Mouse (Mus musculus) MEL (cell line): ENCODE results near the gene Bms1. TPM values are rescaled to one million over a fixed set of nuclear protein-coding genes. Genes with fewer than 3 reads are reported as not detected.
A peak's percentile ranks its signal among the peaks of the same experiment; 100 is the strongest.

Source experiments
- DNase-seq: peaks from one replicate; pipeline ENCODE4 v3.0.0; 2011; ENCODE audit warnings: low read depth, low spot score
- H3K27ac ChIP-seq: 2 replicates; pipeline ENCODE4 v1.5.1; 2012; ENCODE audit warnings: low read depth, mild to moderate bottlenecking, control low read depth, low read length, moderate library complexity; ENCODE audit not compliant: control insufficient read depth
- H3K27me3 ChIP-seq, 2 experiments: fragments of 150-350 bp in 1 of 2; sonication (generic) in 1 of 2; 2 replicates each; pipeline ENCODE4 v1.6.1; 2012; ENCODE audit warnings: low read length in 2 of 2, mild to moderate bottlenecking in 2 of 2, improper control_type of control experiment in 1 of 2, moderate library complexity in 1 of 2; ENCODE audit not compliant: insufficient read depth in 2 of 2, control insufficient read depth in 1 of 2
- H3K36me3 ChIP-seq, 2 experiments: 2 replicates each; pipeline ENCODE4 v1.6.1; 2012 to 2014; ENCODE audit warnings: low read length in 2 of 2, improper control_type of control experiment in 1 of 2, inconsistent platforms in 1 of 2, mild to moderate bottlenecking in 1 of 2; ENCODE audit not compliant: insufficient read depth in 2 of 2, control insufficient read depth in 1 of 2
- H3K4me1 ChIP-seq, 2 experiments: fragments of 150-350 bp in 1 of 2; sonication (generic) in 1 of 2; 2 replicates each; pipeline ENCODE4 v1.6.1; 2012; ENCODE audit warnings: low read length in 2 of 2, improper control_type of control experiment in 1 of 2, mild to moderate bottlenecking in 1 of 2; ENCODE audit not compliant: insufficient read depth in 2 of 2, control insufficient read depth in 1 of 2
- H3K4me3 ChIP-seq, 2 experiments: fragments of 150-350 bp in 1 of 2; sonication (generic) in 1 of 2; 2 replicates each; pipeline ENCODE4 v1.5.1; 2012; ENCODE audit warnings: low read depth in 2 of 2, low read length in 2 of 2, mild to moderate bottlenecking in 2 of 2, moderate library complexity in 2 of 2, control low read depth in 1 of 2, improper control_type of control experiment in 1 of 2; ENCODE audit not compliant: control insufficient read depth in 1 of 2, insufficient read depth in 1 of 2
- H3K79me2 ChIP-seq: 2 replicates; pipeline ENCODE4 v1.6.1; 2012; ENCODE audit warnings: mild to moderate bottlenecking, low read length, moderate library complexity; ENCODE audit not compliant: control insufficient read depth, poor library complexity, insufficient read depth
- H3K9ac ChIP-seq: 2 replicates; pipeline ENCODE4 v1.6.1; 2012; ENCODE audit warnings: low read depth, mild to moderate bottlenecking, control low read depth, low read length, moderate library complexity; ENCODE audit not compliant: control insufficient read depth, poor library complexity, severe bottlenecking
- H3K9me3 ChIP-seq: fragments of 150-350 bp; sonication (generic); replicated peaks from 2 replicates; pipeline ENCODE4 v1.6.1; 2012; ENCODE audit warnings: mild to moderate bottlenecking, low read length, improper control_type of control experiment, moderate library complexity; ENCODE audit not compliant: insufficient read depth
- BHLHE40 ChIP-seq: IDR thresholded peaks from 2 replicates; pipeline ENCODE4 v1.6.1; 2012; ENCODE audit warnings: low read depth, mild to moderate bottlenecking, inconsistent platforms, low read length, improper control_type of control experiment, borderline replicate concordance
- CHD2 ChIP-seq: IDR thresholded peaks from 2 replicates; pipeline ENCODE4 v1.6.1; 2011; ENCODE audit warnings: low read length, improper control_type of control experiment
- CTCF ChIP-seq, 3 experiments: IDR thresholded peaks in 2 of 3; conservative IDR thresholded peaks in 1 of 3; 2 replicates each; pipeline ENCODE4 v1.5.1; 2011 to 2012; ENCODE audit warnings: low read length in 3 of 3, low read depth in 2 of 3, mild to moderate bottlenecking in 2 of 3, improper control_type of control experiment in 1 of 3, inconsistent platforms in 1 of 3, mixed read lengths in 1 of 3, moderate library complexity in 1 of 3; ENCODE audit not compliant: control insufficient read depth in 1 of 3, insufficient read depth in 1 of 3, poor library complexity in 1 of 3, severe bottlenecking in 1 of 3
- E2F4 ChIP-seq: IDR thresholded peaks from 2 replicates; pipeline ENCODE4 v1.6.1; 2011; ENCODE audit warnings: low read depth, low read length, improper control_type of control experiment, borderline replicate concordance
- EP300 ChIP-seq, 2 experiments: IDR thresholded peaks; 2 replicates each; pipeline ENCODE4 v1.6.1; 2011; ENCODE audit warnings: improper control_type of control experiment in 2 of 2, low read length in 2 of 2, low read depth in 1 of 2, mild to moderate bottlenecking in 1 of 2
- ETS1 ChIP-seq: IDR thresholded peaks from 2 replicates; pipeline ENCODE4 v1.6.1; 2012; ENCODE audit warnings: low read depth, mild to moderate bottlenecking, inconsistent platforms, low read length, improper control_type of control experiment, moderate library complexity
- GABPA ChIP-seq: IDR thresholded peaks from 2 replicates; pipeline ENCODE4 v1.6.1; 2012; ENCODE audit warnings: low read depth, mild to moderate bottlenecking, inconsistent platforms, low read length, improper control_type of control experiment, moderate library complexity
- HCFC1 ChIP-seq: IDR thresholded peaks from 2 replicates; pipeline ENCODE4 v1.6.1; 2012; ENCODE audit warnings: low read depth, mild to moderate bottlenecking, inconsistent platforms, low read length, improper control_type of control experiment, moderate library complexity
- MAFK ChIP-seq: IDR thresholded peaks from 2 replicates; pipeline ENCODE4 v1.6.1; 2011; ENCODE audit warnings: low read depth, mild to moderate bottlenecking, low read length, improper control_type of control experiment, borderline replicate concordance
- MYC ChIP-seq: IDR thresholded peaks from 2 replicates; pipeline ENCODE4 v1.6.1; 2011; ENCODE audit warnings: low read depth, mild to moderate bottlenecking, low read length, improper control_type of control experiment, moderate library complexity
- POLR2A ChIP-seq, 2 experiments: IDR thresholded peaks; 2 replicates each; pipeline ENCODE4 v1.6.1; 2011 to 2012; ENCODE audit warnings: low read length in 2 of 2, mild to moderate bottlenecking in 2 of 2, control low read depth in 1 of 2, improper control_type of control experiment in 1 of 2, low read depth in 1 of 2, moderate library complexity in 1 of 2; ENCODE audit not compliant: control insufficient read depth in 1 of 2, insufficient read depth in 1 of 2, poor library complexity in 1 of 2
- POLR2AphosphoS2 ChIP-seq: IDR thresholded peaks from 2 replicates; pipeline ENCODE4 v1.6.1; 2011; ENCODE audit warnings: low read length, improper control_type of control experiment
- POLR2AphosphoS5 ChIP-seq: IDR thresholded peaks from 2 replicates; pipeline ENCODE4 v1.6.1; 2012; ENCODE audit warnings: low read depth, borderline replicate concordance, mild to moderate bottlenecking, inconsistent platforms, low read length, moderate library complexity, mixed read lengths
- RAD21 ChIP-seq: IDR thresholded peaks from 2 replicates; pipeline ENCODE4 v1.6.1; 2011; ENCODE audit warnings: mild to moderate bottlenecking, low read depth, low read length, improper control_type of control experiment
- RCOR1 ChIP-seq: IDR thresholded peaks from 2 replicates; pipeline ENCODE4 v1.6.1; 2012; ENCODE audit warnings: low read depth, mild to moderate bottlenecking, inconsistent platforms, low read length, improper control_type of control experiment
- SIN3A ChIP-seq: IDR thresholded peaks from 2 replicates; pipeline ENCODE4 v1.6.1; 2012; ENCODE audit warnings: low read length, improper control_type of control experiment, inconsistent platforms
- TAL1 ChIP-seq: IDR thresholded peaks from 2 replicates; pipeline ENCODE4 v1.6.1; 2012; ENCODE audit warnings: mild to moderate bottlenecking, inconsistent platforms, low read length, moderate library complexity, mixed read lengths
- UBTF ChIP-seq: IDR thresholded peaks from 2 replicates; pipeline ENCODE4 v1.6.1; 2012; ENCODE audit warnings: low read depth, mild to moderate bottlenecking, inconsistent platforms, low read length, improper control_type of control experiment, moderate library complexity, borderline replicate concordance; ENCODE audit not compliant: insufficient read depth
- USF1 ChIP-seq: IDR thresholded peaks from 2 replicates; pipeline ENCODE4 v1.6.1; 2014; ENCODE audit warnings: low read depth, mild to moderate bottlenecking, inconsistent platforms, low read length, improper control_type of control experiment, moderate library complexity
- USF2 ChIP-seq, 2 experiments: IDR thresholded peaks; 2 replicates each; pipeline ENCODE4 v1.6.1; 2011 to 2012; ENCODE audit warnings: improper control_type of control experiment in 2 of 2, low read length in 2 of 2, borderline replicate concordance in 1 of 2, inconsistent platforms in 1 of 2, low read depth in 1 of 2, mild to moderate bottlenecking in 1 of 2; ENCODE audit not compliant: insufficient read depth in 1 of 2
- ZC3H11A ChIP-seq: IDR thresholded peaks from 2 replicates; pipeline ENCODE4 v1.6.1; 2012; ENCODE audit warnings: low read depth, mild to moderate bottlenecking, inconsistent platforms, low read length, improper control_type of control experiment
- ZKSCAN1 ChIP-seq: IDR thresholded peaks from 2 replicates; pipeline ENCODE4 v1.6.1; 2012; ENCODE audit warnings: low read depth, mild to moderate bottlenecking, inconsistent platforms, low read length, improper control_type of control experiment, moderate library complexity
- polyA plus RNA-seq, 2 experiments: library from polyadenylated mRNA; stranded (reverse) in 1 of 2; unstranded in 1 of 2; fragments of >175 nt in 1 of 2; fragments of >200 nt in 1 of 2; gene quantifications; 2 replicates each; pipeline versions ENCODE4 v1.2.1 to v1.2.4; 2012; ENCODE audit warnings: low replicate concordance in 2 of 2, low read depth in 1 of 2; ENCODE audit not compliant: insufficient read length in 2 of 2, insufficient read depth in 1 of 2, missing spikeins in 1 of 2
- total RNA-seq: library from RNA; depleted of rRNA; stranded (reverse); fragments of 300-350 nt; gene quantifications from 2 replicates; pipeline ENCODE4 v1.2.3, GENCODE M21; 2012

Gene Bms1
- total and polyA plus RNA-seq, 3 experiments = 100 to 384 (median 109) TPM

GRCm38 (mm10) chr6:118419050-118419920 lies at the start of gene Bms1 (continued):
- TF ChIP-seq TAL1 = no peak
- peak; percentile 90 for TF ChIP-seq MYC
- TF ChIP-seq ZC3H11A = peak; percentile 46; the same call in 1 of the 2 replicates
- TF ChIP-seq UBTF = peak; percentile 67; the same call in 1 of the 2 replicates
- no peak for TF ChIP-seq E2F4

GRCm38 (mm10) chr6:118462069-118462705 lies 42.9 kb upstream of the Bms1 start:
- Histone ChIP-seq H3K79me2 (no peaks in the 10 kb centered on the region), H3K36me3 (no peaks in the 10 kb centered on the region), H3K4me3 (no peak overlapping the region), H3K9ac (no peak overlapping the region), H3K27ac (no peak overlapping the region), H3K4me1 (no peaks in the 10 kb centered on the region), H3K27me3 (no peaks in the 10 kb centered on the region), H3K9me3 (no peaks in the 10 kb centered on the region)
- DNase-seq = no peak
- TF ChIP-seq RAD21 (no peak), ZKSCAN1 (no peak), MAFK (peak; percentile 93), EP300 (IDR thresholded peaks at IDR 0.05; ENCODE audit: low read depth in 1 of 2, low read length in 2 of 2) (no peak)

GRCm38 (mm10) chr6:118457726-118458125 lies 38.5 kb upstream of the Bms1 start:
- Histone ChIP-seq H3K27ac (no peak overlapping the region), H3K27me3 (no peaks in the 10 kb centered on the region; a peak in 1 of 4 replicates), H3K4me1 (peaks cover 0 to 7% of the 10 kb centered on the region in 2 experiments; a peak in 3 of 4 replicates), H3K4me3 (no peak overlapping the region), H3K79me2 (0 out of 2 replicates have a peak, but pooled peaks cover 4% of the 10 kb centered on the region), H3K9me3 (no peaks in the 10 kb centered on the region), H3K36me3 (peaks cover 0 to 5% of the 10 kb centered on the region in 2 experiments; a peak in 1 of 4 replicates), H3K9ac (no peak overlapping the region)
- TF ChIP-seq ETS1 = no peak
- no peak for TF ChIP-seq SIN3A
- no peak for TF ChIP-seq POLR2AphosphoS2
- no peak for TF ChIP-seq RCOR1
- TF ChIP-seq ZKSCAN1 = no peak
- no peak for TF ChIP-seq CHD2
- no peak for TF ChIP-seq USF1
- no peak for TF ChIP-seq HCFC1
- no peak for TF ChIP-seq GABPA
- no peak for TF ChIP-seq POLR2AphosphoS5
- no peak for TF ChIP-seq USF2 (IDR thresholded peaks at IDR 0.05; ENCODE audit: borderline replicate concordance in 1 of 2, insufficient read depth in 1 of 2, low read depth in 1 of 2, low read length in 2 of 2)
- TF ChIP-seq RAD21 = no peak
- TF ChIP-seq BHLHE40 = no peak
- no peak for TF ChIP-seq POLR2A (IDR thresholded peaks at IDR 0.05; ENCODE audit: control insufficient read depth in 1 of 2, insufficient read depth in 1 of 2, low read depth in 1 of 2, low read length in 2 of 2, poor library complexity in 1 of 2)
- TF ChIP-seq CTCF (IDR thresholded peaks at IDR 0.05 in 2 of 3, conservative IDR thresholded peaks at IDR 0.05 in 1 of 3; ENCODE audit: control insufficient read depth in 1 of 3, insufficient read depth in 1 of 3, low read depth in 2 of 3, low read length in 3 of 3, poor library complexity in 1 of 3, severe bottlenecking in 1 of 3) = no peak
- no peak for DNase-seq
